Mouse (Mus musculus): ENCODE measurements at regions not wholly inside any gene's neighbourhood (a gene's known extent, or its start where the extent isn't known, plus 50 kb on each side); places are given as distances from the start of the nearest gene placed in this dataset.

- TF ChIP-seq CTCF (IDR thresholded peaks at IDR 0.05; ENCODE audit: low read depth) (no peak), EP300 (optimal IDR thresholded peaks at IDR 0.05) (no peak)
Measured at GRCm38 (mm10) chr9:117729366-117729765, 99.7 kb upstream of the Rbms3 start.

All from stomach, postnatal 0 days (tissue).